Mouse (Mus musculus) spleen, adult 18-20 months (tissue): ENCODE data around the gene Evi2.
A peak's percentile ranks its signal among the peaks of the same experiment; 100 is the strongest.

Experiments used
- DNase-seq, 2 experiments: peaks; one replicate each; pipeline ENCODE4 v3.0.0; 2022; ENCODE audit warnings: mixed read lengths in 2 of 2

Evi2 gene

DNA sequence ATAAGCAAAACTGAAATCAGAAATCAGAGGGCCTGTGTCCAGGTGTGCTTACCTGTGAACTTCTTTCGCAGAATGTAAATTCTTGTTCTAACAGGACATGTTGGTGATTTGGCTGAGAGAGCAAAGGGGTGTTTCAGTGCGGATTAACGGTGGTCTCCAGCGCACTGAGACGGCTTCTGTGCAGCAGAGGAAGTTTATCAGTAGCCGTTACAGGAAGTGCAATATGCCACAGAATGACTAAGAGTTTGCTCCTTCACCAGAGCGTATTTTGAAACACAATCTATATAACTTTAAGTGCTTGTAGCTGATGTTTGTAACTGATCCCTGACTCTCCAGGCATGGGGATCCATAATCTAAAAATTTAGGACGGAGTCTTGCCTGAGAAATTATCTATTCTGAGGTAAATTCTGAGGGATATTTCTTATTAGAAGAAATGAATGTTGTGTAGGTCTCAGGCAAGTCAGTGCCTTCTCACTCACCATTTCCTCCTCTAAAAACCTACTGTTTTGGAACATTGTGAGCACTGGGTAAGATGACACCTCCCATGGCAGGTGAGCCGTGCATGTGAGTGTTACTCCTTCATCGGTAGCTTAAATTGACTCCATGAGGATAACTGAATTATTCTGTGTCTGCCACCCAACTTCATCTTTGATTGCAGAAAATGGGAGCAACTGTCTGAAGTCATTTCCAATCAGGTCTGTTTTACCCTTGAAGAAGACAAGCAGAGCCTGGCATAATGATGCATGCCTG is 6.7 kb downstream of the Evi2 start, which contains the start of gene Evi2b:
Gene Evi2b, minus strand, starts transcription at position 203 of the 750 bp plus-strand sequence.
- peak; percentile 37 to 50 for DNase-seq

DNA sequence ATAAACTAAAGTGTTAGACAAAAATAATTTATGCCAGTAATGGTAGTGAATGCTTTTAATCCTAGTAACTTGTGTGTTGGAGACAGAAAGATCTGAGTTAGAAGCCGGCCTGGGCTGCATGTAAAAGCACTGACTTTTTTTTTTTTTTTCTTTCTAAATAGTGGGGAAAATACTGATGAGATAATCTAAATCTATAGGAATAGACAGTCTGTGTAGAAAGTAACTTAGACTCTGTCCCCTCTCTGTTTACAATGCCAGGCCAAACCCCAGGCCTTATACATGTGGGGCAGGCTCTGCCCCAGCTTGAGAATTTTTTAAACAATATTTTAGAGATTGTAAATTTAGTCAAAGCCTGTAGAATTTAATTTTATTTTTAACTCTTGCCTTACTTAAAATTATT is 7.4 kb downstream of the Evi2 start:
- DNase-seq, result no peak

GRCm38 (mm10) chr11:79521930-79522329 is 8.5 kb downstream of the Evi2 start:
- DNase-seq, result no peak

- DNase-seq, result no peak
Observed at GRCm38 (mm10) chr11:79520772-79521171, 9.6 kb downstream of the Evi2 start.

DNA sequence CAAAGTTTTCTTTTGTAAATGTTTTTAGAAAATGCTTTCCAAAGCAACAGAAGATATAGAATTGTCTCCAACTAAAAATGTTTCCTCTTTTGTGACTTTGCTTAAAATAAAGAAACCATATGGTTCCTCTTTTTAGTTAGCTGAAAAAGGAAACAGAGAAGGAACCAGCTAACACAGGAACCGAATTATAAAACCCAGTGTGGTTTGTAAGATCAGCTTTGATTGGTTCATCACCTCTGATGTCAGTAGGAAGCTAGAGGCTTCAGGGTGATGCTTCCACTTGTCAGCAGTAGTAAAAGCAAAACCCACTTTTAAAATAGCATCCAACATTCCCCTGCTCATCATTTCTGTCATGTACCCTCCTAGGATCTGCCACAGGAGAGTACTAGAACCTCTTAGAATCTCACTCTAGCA is 10.5 kb downstream of the Evi2 start:
- DNase-seq, result no peak

GRCm38 (mm10) chr11:79519299-79519698 is 11.1 kb downstream of the Evi2 start:
- DNase-seq, result no peak

DNA sequence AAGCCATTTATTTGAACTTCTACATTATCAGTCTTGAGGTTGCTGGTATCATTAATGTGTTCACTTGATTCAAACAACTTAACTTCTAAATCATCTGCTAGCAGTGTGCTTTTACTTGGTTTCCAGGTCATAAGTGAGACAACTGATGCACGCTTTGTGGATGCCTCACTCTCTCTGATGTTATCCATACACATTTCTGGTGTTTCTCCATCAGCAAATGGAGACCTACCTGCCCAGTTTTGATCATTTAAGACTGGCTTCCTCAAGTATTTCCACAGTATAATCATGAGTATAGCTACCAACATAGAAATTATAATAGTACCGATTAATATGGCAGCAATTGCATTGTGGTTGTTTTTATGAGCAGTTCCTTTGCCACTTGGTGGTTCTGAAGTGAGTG is 14.6 kb downstream of the Evi2 start:
- no peak for DNase-seq

DNA sequence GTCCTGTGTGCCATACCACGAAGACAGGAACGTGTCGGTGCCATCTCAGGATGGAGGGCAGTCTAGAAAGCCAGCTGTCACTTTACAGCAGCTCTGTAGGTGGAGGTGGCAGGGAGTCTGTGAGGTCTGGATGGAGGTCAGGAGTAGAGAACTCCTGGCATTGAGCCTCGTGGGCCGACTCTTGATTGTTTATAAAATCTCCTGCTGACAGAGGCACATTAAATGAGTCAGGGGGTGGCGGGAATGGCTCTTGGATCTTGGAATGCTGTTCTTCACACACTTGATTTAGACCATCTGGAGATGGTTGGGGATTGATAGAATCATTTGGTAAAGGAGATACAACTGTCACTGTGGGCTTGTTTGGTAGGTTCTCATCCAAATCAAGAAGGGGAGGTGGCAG is 15.1 kb downstream of the Evi2 start:
- DNase-seq, result no peak

GRCm38 (mm10) chr11:79511970-79512369 is 18.4 kb downstream of the Evi2 start:
- DNase-seq, result no peak

- DNase-seq, result no peak
Observed at GRCm38 (mm10) chr11:79504506-79504905, 25.9 kb downstream of the Evi2 start.

DNA sequence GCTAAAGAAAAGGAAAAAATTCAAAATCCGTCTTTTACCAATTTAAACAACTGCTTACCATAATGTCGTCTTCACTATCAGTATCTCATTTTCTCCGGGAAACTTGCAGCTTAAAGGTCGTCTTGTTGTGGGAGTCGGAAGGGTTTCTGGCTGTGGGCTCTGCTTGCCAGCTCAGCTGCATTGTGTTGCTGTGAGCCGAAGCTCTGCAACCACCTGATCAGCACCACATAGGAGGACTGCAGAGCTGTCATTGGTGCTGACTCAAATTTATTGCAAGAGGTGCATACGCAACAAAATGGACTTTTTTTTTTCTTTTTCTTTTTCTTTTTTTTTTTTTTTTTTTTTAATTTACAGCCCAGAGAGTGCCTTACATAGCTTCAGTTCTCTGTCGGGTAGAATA is 26.5 kb downstream of the Evi2 start, which contains the start of gene Omg:
Gene Omg, minus strand, starts transcription at position 240 of the 400 bp plus-strand sequence.
- DNase-seq, result no peak

DNA sequence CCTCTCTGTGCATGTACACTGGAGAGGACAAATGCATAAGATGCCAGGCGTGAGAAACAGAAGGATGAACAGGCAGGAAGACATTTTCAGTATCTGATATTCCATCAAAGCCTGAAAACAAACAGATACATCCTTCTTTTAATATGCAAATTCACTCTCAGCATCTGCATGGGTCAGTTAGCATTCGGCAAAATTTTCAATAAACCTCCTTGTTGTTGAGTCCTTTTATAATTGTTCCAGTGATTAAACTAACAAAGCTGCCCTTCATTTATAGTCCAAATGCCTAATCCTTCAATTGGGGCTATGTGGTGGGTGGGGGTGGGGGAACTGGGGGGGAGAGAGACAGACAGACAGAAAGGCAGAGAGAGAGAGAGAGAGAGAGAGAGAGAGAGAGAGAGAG is 27.5 kb downstream of the Evi2 start:
- DNase-seq, result no peak

GRCm38 (mm10) chr11:79494976-79495800 is 35.2 kb downstream of the Evi2 start:
- no peak for DNase-seq

- no peak for DNase-seq
Observed at GRCm38 (mm10) chr11:79484721-79485120, 45.7 kb downstream of the Evi2 start.

DNA sequence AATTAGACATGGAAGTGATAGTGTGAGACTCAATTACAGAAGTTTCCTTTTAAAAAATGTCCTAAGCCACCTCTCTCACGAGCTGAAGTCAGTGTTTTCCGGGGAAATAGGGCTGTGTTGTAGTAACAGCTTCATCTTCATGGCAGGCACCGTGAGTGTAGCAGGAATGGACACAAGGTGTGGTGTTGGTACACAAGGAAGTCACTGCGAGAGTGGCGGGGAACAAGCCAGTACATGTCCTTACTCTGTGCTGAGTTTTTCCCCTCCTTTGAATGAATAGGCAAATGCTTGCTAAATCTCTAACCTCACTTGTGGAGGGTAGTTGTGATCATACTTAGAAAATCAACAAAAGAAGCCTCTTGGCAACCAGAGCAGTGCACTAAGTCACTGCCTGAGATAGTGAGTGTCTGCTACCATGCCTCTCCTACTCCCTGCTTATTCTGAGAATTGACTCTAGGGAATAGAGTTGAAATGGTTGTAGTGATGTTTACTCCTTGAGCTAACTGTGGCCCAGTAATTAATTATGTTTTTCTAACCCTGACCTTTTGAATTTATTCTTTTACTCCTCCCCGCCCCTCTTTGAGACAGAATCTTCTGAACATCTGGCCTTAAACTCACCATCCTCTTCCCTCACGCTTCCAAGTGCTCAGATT is 46.4 kb downstream of the Evi2 start:
- DNase-seq, result no peak

DNA sequence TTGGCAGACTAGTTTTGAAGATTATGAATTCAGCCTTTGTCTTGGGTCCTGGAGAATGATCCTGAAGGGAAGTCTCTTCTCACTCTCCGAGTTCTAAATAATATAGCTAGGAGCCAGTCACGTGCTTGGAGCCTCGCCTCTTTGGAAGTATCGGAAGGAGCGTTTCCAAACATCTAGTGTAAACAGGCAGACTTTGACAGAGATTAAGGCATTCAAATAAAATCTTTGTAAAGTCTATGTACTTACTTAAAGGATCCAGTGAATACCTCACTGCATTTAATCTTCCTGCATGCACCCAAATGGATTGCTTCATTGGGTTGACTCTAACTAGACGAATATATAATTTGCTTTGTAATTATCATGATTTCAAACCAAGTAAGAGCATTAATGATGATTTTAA is 47.0 kb downstream of the Evi2 start:
- DNase-seq, result no peak

DNA sequence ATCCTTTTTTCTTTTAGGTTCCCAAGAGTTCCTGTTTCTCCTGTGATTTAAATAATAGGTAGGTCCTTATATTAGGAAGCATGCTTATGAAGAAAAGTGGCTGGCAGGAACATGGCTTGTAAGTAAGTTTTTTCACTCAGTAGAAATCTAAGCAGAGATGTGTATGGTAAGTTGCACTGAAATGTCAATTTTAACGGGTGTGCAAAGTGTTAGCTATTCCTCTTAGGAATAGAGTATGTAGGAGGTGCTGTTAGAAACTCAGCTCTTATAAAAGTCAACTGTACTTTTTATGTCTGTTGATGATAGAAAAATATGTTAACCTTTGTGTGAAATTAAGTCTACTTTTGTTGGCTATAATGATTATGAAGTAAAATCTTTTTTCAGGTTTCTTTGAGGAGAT is 62.3 kb downstream of the Evi2 start:
- no peak for DNase-seq
